Mouse (Mus musculus): ENCODE data around the gene Nadsyn1.

GRCm38 (mm10) chr7:143768267-143768666 lies 54.4 kb downstream of the Nadsyn1 start:
- no peak for TF ChIP-seq CTCF (IDR thresholded peaks at IDR 0.05; ENCODE audit: low read depth)
- TF ChIP-seq EP300 (IDR thresholded peaks at IDR 0.05; ENCODE audit: low read depth), result no peak
